Mouse (Mus musculus) forebrain, embryonic 11.5 days (tissue): ENCODE results near the gene Abl1. TPM values are rescaled to one million over a fixed set of nuclear protein-coding genes. Genes with fewer than 3 reads are reported as not detected.
A peak's percentile ranks its signal among the peaks of the same experiment; 100 is the strongest.

ENCODE experiments used
- ATAC-seq: fragments of 200-750 bp; cut with Nextera tagmentation; replicated peaks from 2 replicates; pipeline ENCODE4 v1.8.0; 2017; ENCODE audit warnings: moderate TSS enrichment; ENCODE audit not compliant: low FRiP score
- DNase-seq: peaks from one replicate; pipeline ENCODE4 v3.0.0-alpha.2; 2017; ENCODE audit warnings: low spot score
- H3K27ac ChIP-seq: fragments of 300-500 bp; sonication (generic); 2 replicates; pipeline ENCODE4 v1.5.1; 2014; ENCODE audit warnings: low read depth, low read length
- H3K27me3 ChIP-seq: fragments of 300-500 bp; sonication (generic); 2 replicates; pipeline ENCODE4 v1.6.1; 2014; ENCODE audit warnings: mild to moderate bottlenecking, low read length, mixed read lengths; ENCODE audit not compliant: control insufficient read depth, insufficient read depth
- H3K36me3 ChIP-seq: fragments of 300-500 bp; sonication (generic); 2 replicates; pipeline ENCODE4 v1.6.1; 2014; ENCODE audit warnings: mild to moderate bottlenecking, low read length, moderate library complexity, mixed read lengths; ENCODE audit not compliant: control insufficient read depth, insufficient read depth
- H3K4me1 ChIP-seq: fragments of 300-500 bp; sonication (generic); replicated peaks from 2 replicates; pipeline ENCODE4 v1.6.1; 2014; ENCODE audit warnings: low read length, mixed read lengths; ENCODE audit not compliant: control insufficient read depth, insufficient read depth
- H3K4me2 ChIP-seq: fragments of 300-500 bp; sonication (generic); 2 replicates; pipeline ENCODE4 v1.6.1; 2014; ENCODE audit warnings: low read depth, mild to moderate bottlenecking, low read length, moderate library complexity, mixed read lengths; ENCODE audit not compliant: severe bottlenecking
- H3K4me3 ChIP-seq: fragments of 300-500 bp; sonication (generic); 2 replicates; pipeline ENCODE4 v1.5.1; 2014; ENCODE audit warnings: low read depth, low read length
- H3K9ac ChIP-seq: fragments of 300-500 bp; sonication (generic); 2 replicates; pipeline ENCODE4 v1.6.1; 2014; ENCODE audit warnings: low read length
- H3K9me3 ChIP-seq: fragments of 300-500 bp; sonication (generic); 2 replicates; pipeline ENCODE4 v1.6.1; 2016; ENCODE audit warnings: low read length, mixed read lengths; ENCODE audit not compliant: control insufficient read depth
- WGBS: fragments of 180-500 bp; shearing (Covaris S2); extraction: QIAGEN DNeasy Blood & Tissue Kit; methylation state at CpG from one replicate; pipeline ENCODE4 v1.1.7; 2014; 5-methylcytosine and 5-hydroxymethylcytosine counted together
- polyA plus RNA-seq: library from polyadenylated mRNA; unstranded; fragments of >200 nt; fragmentation: Nextera tagmentation; extraction: Ambion mirVana; gene quantifications from 2 replicates; pipeline ENCODE4 v1.2.1, GENCODE M21; 2014

Gene Abl1
- polyA plus RNA-seq, 1 experiment from 2014 or later = 56.7 TPM

DNA sequence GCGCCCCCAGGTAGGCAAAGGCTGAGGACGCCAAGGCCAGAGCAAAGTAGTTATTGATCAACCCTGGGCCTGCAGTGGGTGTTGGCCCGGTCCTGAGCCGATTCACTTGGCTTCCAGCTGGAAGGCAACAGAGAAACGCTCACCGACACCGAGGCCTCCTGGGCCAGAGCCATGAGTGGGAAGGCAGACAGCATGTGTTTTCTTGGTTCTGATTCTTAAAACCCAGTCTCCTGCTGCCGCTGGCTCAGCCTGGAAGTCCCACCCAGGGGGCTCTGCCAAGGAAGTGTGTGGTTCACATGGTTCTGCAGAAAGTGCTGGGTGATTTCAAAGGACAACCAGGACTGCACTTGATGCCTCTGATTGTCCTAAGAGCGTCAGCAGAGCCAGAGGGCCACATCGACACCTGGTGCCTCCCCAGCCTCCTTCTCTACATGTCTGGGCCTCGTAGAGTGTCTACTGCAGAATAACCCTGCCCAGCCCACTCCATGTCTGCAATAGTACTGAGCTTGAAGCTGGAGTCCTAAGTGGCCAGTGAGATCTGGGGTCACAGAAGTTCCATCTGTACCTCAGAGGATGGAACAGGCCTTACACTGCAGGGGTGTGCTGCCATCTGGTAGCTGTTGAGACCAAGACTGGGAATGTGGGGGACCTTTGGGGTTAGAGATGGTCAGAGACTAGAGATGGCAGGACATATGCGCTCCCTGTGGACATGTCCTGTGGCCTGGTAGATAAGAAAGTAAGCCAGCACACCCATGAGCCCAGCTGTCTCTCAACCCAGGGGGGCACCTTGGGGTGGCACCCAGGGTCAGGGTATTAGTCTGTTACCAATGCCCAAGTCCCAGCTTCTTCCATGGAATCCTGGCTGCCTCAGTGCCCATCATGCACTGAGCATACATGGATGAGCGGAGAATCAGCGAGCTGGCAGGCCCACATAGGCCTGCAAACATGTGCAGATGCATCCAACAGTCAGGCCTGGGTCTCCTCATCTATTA is 138.2 kb downstream of the Abl1 start:
- 93% methylated on average over 14 of the region's 14 CpGs for WGBS
- ATAC-seq (no peak), DNase-seq (no peak)
- H3K27me3 ChIP-seq = peaks cover 6% of the 10 kb centered on the region
- H3K36me3 ChIP-seq = no peaks in the 10 kb centered on the region
- H3K9ac ChIP-seq = no peak overlapping the region
- H3K9me3 ChIP-seq = no peaks in the 10 kb centered on the region
- H3K4me2 ChIP-seq = no peak overlapping the region
- H3K27ac ChIP-seq = no peak overlapping the region
- H3K4me3 ChIP-seq = no peak overlapping the region
- H3K4me1 ChIP-seq = peaks cover 11% of the 10 kb centered on the region

DNA sequence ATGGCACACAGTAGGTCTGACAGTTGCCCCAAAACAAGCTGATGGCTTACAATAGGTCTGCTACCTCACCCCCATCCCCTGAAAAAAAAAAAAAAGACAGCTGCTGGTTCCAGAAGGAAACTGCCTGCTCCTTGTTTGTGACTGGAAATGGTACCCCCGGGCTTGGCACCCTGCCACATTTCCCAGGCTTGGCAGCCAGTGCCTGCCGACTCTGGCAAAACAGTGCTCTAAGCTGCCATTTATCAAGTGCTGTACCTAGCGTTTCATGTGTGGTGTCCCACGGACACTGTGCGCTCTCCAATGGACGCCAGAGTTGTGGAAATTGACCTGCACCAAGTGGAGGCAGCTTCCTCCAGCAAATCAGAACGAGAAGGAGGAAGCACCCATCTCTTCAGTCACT is 139.7 kb downstream of the Abl1 start:
- DNase-seq (peak; percentile 77), ATAC-seq (no peak)
- no peaks in the 10 kb centered on the region for H3K9me3 ChIP-seq
- peaks cover 9% of the 10 kb centered on the region for H3K4me1 ChIP-seq
- no peaks in the 10 kb centered on the region for H3K36me3 ChIP-seq
- peaks cover 3% of the 10 kb centered on the region; the same call in 1 of the 2 replicates for H3K27me3 ChIP-seq
- H3K27ac ChIP-seq = no peak overlapping the region
- H3K4me2 ChIP-seq = no peak overlapping the region
- no peak overlapping the region for H3K9ac ChIP-seq
- WGBS = 59% methylated on average over 7 of the region's 7 CpGs
- H3K4me3 ChIP-seq = no peak overlapping the region

DNA sequence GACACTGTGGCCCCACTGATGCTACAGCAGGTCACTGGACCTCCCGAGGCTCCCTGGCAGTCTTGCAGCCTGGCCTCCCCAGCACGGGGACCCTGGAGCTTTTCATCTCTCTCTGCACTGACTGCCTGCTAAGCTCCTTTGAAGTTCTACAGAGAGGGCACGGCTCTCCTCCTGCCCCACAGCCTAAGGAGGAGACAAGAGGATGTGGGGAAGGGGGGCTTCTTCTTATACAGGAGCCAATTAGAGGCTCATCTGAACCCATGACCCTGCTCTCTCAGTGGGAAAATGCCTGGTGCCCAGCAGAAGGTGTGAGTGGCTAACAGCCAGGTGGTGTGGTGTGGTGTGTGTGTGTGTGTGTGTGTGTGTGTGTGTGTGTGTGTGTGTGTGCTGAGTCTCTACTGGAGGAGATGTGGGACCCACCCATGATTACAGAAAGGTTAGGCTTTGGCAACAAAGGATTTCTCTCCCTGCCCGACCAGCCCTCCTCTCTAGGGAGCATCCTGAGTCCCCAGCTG is 140.2 kb downstream of the Abl1 start:
- H3K27me3 ChIP-seq = peaks cover under 1% of the 10 kb centered on the region; the same call in 1 of the 2 replicates
- no peak overlapping the region for H3K4me2 ChIP-seq
- H3K4me3 ChIP-seq = no peak overlapping the region
- ATAC-seq = no peak
- no peaks in the 10 kb centered on the region for H3K9me3 ChIP-seq
- peaks cover 4% of the 10 kb centered on the region for H3K4me1 ChIP-seq
- 8% methylated on average over 4 of the region's 4 CpGs for WGBS
- no peak overlapping the region for H3K9ac ChIP-seq
- H3K36me3 ChIP-seq = no peaks in the 10 kb centered on the region
- DNase-seq = no peak
- H3K27ac ChIP-seq = no peak overlapping the region

- WGBS = 77% methylated on average over 10 of the region's 10 CpGs
- Histone ChIP-seq H3K27me3 (no peaks in the 10 kb centered on the region), H3K27ac (no peak overlapping the region), H3K9me3 (no peaks in the 10 kb centered on the region), H3K36me3 (no peaks in the 10 kb centered on the region), H3K4me1 (no peaks in the 10 kb centered on the region), H3K4me3 (no peak overlapping the region), H3K4me2 (no peak overlapping the region), H3K9ac (no peak overlapping the region)
- ATAC-seq (no peak), DNase-seq (no peak)
Measured at GRCm38 (mm10) chr2:31836091-31836490, 147.9 kb downstream of the Abl1 start.

GRCm38 (mm10) chr2:31836985-31837384 is 148.8 kb downstream of the Abl1 start:
- Histone ChIP-seq H3K9ac (no peak overlapping the region), H3K4me1 (no peaks in the 10 kb centered on the region), H3K9me3 (no peaks in the 10 kb centered on the region), H3K36me3 (no peaks in the 10 kb centered on the region), H3K27me3 (no peaks in the 10 kb centered on the region), H3K4me2 (no peak overlapping the region), H3K27ac (no peak overlapping the region), H3K4me3 (no peak overlapping the region)
- WGBS = 47% methylated on average over 6 of the region's 6 CpGs
- DNase-seq (no peak), ATAC-seq (no peak)

DNA sequence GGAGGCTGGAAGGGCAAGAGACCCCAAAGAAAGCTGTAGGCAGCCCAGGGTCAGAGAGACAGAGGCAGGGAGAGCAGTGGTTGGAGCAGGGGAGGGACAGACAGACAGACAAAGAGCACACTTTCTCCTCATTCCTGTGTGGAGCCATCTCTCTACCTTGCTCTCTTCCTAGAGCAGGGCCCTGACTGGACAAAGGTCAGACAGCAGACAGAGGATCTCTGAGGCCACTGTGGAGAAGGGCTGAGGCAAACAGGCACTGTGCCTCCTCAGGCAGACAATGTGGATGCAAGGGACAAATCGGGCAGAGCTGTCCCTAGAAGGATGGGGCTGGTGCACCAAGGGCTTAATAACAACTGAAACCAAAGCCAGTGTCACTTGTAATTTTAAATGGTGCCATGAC is 150.7 kb downstream of the Abl1 start:
- no peaks in the 10 kb centered on the region for H3K4me1 ChIP-seq
- no peak for DNase-seq
- no peaks in the 10 kb centered on the region for H3K36me3 ChIP-seq
- H3K27ac ChIP-seq = no peak overlapping the region
- no peak overlapping the region for H3K4me2 ChIP-seq
- ATAC-seq = no peak
- H3K27me3 ChIP-seq = no peaks in the 10 kb centered on the region
- H3K4me3 ChIP-seq = no peak overlapping the region
- H3K9me3 ChIP-seq = no peaks in the 10 kb centered on the region
- no peak overlapping the region for H3K9ac ChIP-seq
- 61% methylated on average over 1 of the region's 1 CpGs for WGBS

GRCm38 (mm10) chr2:31844729-31845136 is 156.6 kb downstream of the Abl1 start:
- ATAC-seq (0 out of 2 replicates have a peak, but pooled peaks have one; percentile 13), DNase-seq (no peak)
- Histone ChIP-seq H3K27ac (no peak overlapping the region), H3K9me3 (no peaks in the 10 kb centered on the region), H3K36me3 (no peaks in the 10 kb centered on the region), H3K4me2 (no peak overlapping the region), H3K9ac (no peak overlapping the region), H3K4me1 (peaks cover 23% of the 10 kb centered on the region), H3K27me3 (peaks cover 38% of the 10 kb centered on the region), H3K4me3 (no peak overlapping the region)
- 3% methylated on average over 10 of the region's 10 CpGs for WGBS

GRCm38 (mm10) chr2:31845512-31845895 is 157.3 kb downstream of the Abl1 start:
- peaks cover 38% of the 10 kb centered on the region for H3K27me3 ChIP-seq
- peak overlapping the region; percentile 55 for H3K9ac ChIP-seq
- H3K9me3 ChIP-seq = no peaks in the 10 kb centered on the region
- WGBS = 3% methylated on average over 26 of the region's 26 CpGs
- peaks cover 23% of the 10 kb centered on the region for H3K4me1 ChIP-seq
- peak overlapping the region; percentile 48 for H3K4me3 ChIP-seq
- H3K4me2 ChIP-seq = peak overlapping the region; percentile 95
- no peak overlapping the region for H3K27ac ChIP-seq
- H3K36me3 ChIP-seq = no peaks in the 10 kb centered on the region
- no peak for DNase-seq
- ATAC-seq = no peak
